Mouse (Mus musculus): ENCODE measurements around the gene Npat.
A peak's percentile ranks its signal among the peaks of the same experiment; 100 is the strongest.

Gene Npat

DNA sequence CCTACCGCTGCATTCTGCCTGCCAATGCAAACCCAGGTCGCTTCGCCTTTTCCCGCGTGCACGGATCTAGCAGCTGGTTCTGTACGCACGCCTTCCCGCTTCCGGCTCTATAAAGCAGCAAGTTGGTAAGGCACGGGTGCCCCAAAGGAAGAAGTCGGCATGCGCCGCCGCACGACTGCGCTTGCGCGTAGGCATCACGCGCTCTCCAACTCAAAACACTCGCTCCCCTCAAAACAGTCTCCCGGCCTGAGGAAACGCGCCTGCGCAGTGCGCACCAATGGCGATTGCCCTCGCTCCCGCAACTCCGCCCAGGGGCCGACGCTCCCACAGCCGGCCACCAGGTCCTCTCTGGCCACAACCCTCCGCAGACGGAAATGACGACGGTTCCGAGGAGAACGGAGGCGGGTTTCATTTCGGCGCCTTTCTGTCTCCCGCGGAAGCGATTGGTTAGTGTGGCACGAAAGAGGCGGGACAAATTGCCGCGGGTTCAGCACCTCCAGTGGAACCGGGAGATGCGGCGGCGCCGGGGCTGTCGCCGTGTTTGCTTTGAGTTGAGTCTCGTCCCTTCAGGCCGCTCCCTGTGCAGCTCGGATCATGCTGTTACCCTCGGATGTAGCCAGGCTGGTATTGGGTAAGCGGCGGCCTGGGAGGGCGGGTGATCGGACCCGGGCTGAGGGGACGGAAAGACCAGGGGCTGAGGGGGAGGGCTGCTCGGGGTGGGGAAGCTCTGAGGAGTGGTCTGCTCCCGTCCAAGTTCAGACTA lies at the start of gene Npat, which contains the start of gene Atm:
TSS of gene Npat (plus strand) at position 490 of the 763 bp plus-strand sequence.
TSS of gene Atm (minus strand) at position 183 of the 763 bp plus-strand sequence.
- peak; percentile 100 for DNase-seq

DNA sequence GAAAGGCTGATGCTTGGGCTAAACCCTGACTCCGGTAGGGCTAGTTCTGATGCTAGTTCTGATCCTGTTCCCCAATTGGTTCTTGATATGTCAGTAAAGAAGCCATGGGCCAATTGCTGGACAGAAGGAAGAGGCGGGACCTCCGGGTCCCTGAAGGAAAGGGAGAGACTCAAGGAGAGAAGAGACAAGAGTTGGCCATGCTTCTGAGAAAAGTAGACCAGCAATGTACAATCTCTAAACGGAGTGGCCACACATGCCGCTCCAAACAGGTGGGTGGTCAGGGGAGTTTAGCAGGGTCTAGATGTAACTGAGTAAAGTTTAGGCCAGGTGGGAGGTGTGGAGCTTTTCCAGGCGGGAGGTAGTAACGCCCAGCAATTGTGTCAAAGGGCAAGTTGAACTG lies 28.8 kb upstream of the Npat start:
- DNase-seq = no peak

DNA sequence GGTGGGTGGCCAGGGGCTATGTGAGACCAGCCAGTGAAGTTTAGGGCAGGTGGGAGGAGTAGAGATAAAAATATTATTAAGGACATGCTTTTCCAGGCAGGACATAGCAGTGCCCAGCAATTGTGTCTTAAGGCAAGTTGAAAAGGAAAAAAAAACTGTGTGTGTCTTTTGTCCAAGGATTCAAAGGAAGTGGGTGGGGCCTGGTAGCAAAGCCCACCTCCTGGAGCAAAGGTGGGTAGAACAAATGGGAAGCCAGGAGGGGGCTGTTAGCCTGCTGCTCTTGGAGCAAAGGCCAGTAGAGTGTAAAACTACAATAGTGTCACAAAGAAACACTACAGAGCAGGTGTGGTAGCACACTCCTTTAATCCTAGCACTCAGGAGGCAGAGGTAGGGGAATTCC lies 22.8 kb upstream of the Npat start:
- DNase-seq = no peak

DNA sequence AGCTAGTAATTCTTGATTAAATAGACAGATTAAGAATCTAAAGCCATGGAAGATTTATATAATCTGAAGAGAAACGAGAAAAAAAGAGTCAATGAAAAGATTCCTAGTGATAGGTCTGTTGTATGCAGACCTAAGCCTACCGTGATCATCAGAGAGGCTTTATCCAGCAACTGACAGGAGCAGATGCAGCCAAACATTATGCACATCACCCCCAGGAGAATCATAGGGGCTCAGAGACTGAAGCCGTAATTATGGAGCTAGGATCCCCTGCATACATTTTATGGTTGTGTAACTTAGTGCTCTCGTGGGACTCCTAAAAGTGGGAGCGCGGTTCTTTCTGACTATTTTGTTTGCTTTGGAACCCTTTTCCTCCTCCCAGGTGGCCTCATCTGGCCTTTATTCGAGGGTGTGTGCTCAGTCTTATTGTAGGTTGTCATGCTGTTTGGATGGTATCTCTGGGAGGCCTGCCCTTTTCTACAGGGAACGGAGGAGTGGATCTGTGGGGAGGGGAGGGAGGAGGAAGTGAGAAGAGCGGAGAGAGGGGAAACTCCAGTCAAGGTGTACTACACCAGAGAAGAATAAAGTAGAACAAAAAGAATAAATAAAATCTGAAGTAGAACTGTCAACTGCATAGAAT lies 19.4 kb upstream of the Npat start:
- DNase-seq = no peak

DNA sequence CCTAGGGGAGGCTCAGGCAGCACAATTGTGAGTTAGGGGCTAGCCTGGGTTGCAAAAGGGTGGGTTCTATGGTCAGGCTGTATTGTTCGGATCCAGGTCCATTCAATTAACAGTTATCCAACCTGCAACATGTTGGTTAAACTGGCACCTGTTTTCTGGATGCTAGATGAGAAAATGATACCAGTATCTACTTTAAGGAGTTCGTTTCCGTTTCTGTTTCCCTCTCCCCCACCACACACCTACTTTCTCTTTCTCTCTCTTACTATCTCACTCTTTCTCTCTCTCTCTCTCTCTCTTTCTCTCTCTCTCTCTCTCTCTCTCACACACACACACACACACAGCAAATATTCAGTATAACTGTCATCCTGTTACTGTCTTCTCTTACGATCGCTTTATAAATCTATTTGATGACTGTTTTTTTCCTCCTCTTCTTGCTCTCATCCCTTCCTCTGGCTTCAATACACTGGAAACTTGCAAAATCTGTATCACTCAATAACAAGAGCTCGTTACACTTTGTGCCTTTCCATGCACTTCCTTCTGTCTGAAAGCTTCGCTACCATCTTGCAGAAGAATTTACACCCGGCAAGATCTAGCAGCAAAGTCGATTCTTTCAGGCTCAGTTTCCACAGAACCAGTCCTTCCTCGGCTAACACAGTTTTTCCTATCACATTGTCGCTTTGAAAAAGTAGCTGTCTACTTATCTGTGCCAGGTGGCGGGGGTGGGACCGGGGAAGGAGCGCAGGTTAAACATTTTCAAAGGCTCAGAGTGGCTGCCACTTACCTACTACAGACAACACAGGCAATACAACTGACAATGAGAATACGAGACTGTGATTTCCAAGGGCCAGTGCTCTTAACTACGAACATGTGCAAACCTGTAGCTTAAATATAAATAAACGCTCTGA lies 1.2 kb upstream of the Npat start:
- peak in 1 of 2 experiments; percentile 12 for DNase-seq

DNA sequence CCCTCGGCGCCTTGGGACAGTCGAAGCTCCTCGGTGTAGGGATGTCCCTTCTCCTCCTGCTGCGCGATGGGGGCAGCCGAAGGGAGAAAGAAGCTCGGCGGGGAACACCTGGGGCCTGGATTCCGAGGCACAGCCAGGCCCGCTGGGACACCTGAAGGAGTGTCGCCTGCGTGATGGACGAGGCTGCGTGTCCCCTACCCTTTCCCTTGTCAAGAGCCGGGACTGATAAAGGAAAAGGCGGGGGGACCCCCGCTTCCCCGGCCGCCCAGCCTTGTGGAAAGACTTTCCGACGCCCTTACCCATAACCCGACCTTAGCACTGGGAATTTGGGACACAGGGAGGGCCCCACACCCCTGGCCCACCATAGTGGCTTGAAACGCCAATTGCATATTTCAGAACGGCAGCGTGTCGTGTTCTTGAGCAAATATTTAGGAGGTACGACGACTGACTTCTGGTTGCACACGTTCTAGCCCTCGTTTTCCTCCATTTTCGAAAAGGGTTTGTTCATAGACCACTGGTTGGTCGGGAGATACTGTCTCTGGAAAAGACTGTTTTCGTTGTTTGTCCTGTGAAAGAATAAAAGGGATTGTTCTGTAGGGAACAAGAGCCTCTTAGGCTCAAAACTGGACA lies 604 bp downstream of the Npat start:
- DNase-seq = peak in 1 of 2 experiments; percentile 29

DNA sequence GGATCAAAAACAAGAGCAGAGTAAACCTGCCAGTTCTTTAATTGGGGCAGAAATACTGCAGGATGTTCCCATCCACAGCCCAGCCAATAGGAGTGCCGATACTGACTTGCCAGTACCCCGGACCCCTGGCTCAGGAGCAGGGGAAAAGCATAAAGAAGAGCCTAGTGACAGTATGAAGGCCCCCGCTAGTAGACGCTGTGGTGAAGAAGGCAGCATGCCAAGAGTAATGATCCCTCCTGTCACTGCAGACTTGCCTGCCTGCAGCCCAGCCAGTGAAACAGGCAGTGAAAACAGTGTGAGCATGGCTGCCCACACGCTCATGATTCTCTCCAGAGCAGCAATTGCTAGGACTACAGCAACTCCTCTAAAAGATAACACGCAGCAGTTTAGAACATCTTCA lies 33.8 kb downstream of the Npat start:
- no peak for DNase-seq

DNA sequence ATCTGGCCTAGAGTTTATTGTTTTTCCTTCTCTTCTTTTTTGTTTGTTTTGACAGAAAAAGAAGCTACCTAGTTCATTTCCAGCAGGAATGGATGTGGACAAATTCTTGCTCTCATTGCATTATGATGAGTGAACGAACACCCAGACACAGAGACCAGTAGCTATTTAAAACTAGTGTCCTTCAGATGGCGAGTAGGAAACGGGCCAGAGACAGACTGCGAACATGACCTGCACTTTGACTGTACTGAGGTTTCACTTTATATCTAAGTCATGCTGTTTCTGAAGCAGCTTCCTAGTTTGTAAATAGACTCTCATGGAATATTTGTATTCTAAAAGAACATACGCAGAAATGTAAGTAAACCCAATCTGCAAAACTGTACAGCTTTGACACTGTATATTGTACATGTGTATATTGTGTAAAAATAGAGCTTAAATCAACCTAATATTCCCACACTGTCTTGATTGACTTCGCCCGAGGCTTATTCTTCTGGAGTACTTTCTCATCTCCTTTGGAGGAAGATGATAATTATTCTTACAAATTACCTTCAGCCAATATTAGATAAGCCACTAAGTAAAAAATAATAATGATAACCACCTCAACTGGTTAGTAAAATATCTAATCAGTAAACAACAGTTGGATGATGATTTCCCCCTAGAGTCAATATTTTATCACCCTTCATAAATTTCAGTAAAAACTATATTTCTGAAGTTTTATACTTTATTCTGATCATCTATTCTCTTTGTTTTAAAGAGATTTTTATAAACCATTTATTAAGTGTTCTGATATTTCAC lies 35.9 kb downstream of the Npat start:
- no peak for DNase-seq

DNA sequence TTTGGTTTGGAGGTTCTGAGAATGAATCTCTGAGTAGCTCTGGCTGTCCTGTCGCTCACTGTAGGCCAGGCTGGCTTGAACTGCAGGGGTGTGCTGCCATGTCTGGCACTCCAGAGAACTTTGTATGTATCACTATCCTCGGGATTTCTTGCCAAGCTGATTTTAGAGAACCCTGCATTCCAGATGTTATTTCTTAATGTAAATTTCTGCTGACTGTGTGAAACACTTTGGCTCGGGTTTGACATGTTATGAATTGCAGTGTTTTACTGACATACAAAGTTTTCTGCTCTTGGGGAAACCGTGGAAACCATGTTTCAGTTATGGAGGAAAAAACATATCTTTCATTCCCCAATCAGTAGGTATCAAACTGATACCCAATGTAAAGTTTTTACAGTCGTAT lies 38.9 kb downstream of the Npat start:
- DNase-seq = no peak

DNA sequence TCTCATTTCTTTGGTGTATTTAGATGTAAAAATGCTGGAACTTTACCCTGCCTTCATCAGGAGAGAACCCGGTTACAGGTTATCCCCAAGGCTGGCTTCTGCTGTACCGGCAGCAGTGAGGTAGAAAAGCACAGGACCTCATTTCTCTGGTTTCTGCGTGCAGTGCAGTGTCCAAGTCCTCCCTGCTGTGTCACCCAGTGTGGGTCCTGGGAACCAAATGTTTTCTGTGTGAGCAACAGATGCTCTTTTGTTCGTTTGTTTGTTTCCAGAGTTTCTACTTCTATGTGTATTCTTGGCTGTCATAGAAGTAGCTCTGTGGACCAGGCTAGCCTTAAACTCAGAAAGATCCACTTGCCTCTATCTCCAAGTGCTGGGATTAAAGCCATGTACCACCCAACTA lies 45.0 kb downstream of the Npat start:
- DNase-seq = no peak

DNA sequence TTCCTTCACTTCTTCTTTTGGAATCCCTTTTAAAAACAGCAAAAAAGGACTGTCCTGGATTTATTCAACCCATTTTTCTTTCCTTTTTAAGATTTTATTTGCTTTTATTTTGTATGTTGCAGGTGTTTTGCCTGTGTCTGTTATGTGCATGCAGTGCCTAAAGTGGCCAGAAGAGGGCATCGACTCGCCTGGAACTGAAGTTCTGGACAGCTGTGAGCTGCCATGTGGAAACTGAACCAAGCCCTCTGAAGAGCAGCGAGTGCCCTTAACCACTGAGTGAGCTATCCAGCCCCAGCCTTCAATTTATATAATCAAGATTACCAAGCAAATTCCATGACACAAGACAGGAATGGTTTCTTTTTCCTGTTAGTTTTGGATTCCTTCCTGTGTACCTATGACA lies 57.9 kb downstream of the Npat start:
- DNase-seq = peak; percentile 66 to 74

DNA sequence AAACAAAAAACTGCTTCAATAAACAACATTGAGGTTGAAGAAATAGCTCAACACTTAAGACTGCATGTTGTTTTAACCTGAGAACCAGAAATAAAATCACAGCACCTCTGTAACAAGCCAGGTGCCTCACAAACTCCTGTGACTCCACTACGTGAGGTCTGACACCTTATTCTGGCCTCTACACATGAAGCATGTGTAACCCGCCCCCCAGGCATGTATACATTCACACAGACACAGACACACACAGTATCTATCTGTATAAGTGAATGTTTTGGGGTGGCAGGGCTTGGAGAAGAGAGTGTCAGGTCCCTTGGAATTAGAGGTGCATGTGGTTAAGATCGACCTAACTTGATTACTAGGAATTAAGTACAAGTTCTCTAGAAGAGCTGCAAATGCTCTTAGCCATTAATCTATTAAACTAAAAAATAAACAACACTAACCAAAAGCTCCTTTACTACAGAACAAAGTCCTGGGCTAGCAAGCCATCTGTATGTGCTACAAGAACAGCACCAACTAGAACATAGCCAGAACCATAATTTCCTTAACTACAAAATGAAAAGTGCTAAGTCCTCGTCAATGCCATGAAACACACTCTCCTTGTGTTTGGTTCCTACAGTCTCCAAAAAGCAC lies 60.2 kb downstream of the Npat start:
- no peak for DNase-seq

DNA sequence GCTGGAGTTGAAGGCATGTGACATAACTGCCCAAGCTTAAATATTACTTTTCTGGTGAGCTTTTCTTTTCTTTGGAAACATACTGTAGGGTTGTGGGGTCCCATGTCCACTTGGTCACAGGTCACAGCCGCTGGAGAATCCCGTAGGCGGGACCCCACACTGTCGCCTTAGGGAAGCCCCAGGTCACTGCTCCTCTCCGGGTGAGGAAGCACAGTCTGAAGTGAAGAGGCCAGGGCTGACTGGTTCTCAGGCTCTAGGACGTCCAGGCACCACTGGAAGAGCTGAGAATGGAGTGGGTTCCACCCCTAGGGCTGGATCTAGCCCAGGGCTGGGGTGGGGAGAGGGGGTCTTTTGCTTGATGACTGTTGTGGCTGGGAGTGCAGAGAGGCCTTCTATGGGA lies 61.8 kb downstream of the Npat start:
- no peak for DNase-seq

DNA sequence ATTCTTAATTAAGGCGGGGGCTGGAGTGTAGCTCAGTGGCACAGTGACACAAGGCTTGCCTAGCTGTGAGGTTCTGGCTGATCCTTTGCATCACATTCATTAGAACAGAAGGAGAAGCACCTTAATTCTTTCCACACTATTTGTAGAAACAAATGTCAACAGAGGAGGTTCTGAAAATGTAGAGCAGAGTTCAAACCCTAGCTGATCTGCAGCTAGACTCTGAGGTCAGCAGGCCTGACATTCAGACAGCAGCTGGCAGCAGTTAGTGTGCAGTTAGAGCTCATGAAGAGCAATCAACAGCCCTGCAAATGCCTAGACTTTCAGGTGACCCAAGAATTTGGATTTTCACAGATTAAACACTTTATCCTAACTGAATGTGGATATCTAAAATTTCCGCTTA lies 64.7 kb downstream of the Npat start:
- no peak for DNase-seq

DNA sequence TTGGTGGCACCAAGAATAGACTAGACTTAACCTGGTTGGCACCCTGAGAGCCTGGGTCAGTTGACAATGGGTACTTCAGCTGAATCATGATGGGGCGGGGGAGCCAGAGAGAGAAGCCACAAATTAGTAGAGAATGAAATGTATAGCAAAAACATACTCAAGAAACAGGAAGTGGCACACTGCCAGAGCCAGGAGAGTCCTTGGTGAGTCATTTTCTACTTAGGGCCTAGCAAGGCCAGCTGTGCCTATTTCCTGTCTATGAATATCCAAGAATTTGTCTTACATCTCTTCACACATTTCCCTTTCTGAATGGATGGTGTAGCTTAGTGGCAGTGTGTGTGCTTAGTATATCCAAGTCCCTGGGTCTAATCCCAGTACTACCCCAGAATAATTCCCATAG lies 66.5 kb downstream of the Npat start:
- peak; percentile 21 to 54 for DNase-seq

DNA sequence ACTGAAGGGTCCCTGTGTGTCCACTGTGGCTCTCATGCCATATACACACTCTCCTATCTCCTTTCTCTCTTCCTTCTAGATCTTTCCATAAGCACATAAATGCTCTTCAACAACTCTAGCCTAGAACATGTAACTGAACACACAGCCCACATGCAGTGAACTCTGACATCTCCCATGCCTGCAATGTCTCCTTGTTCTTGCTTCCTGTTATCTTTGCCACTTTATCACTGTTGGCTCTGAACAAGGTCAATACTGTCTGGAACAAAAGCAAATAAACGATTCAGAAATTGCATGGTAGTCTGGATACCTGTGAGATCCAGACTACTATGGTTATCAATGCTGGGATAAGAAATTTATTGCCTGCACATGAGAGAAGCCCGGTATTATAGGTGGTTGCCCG lies 67.0 kb downstream of the Npat start:
- DNase-seq = no peak

DNA sequence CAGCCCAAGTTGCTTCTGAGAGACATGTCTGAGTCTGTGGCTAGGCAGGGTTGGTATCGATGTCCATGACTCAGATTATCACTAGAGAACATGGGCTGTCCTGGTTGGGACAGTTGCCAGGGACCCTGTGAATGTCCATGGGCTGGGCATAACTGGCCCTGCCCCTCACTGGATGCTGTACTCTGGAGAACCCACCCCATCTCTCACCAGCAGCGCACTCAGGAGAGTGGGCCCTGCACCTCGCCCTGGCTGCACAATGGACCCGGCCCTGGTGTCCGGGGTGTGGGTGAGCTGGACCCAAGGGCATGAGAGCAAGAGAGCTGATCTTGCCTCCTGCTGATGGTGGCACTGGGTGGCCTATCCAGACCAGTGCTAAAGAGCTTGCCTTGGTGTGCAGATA lies 68.1 kb downstream of the Npat start:
- no peak for DNase-seq

DNA sequence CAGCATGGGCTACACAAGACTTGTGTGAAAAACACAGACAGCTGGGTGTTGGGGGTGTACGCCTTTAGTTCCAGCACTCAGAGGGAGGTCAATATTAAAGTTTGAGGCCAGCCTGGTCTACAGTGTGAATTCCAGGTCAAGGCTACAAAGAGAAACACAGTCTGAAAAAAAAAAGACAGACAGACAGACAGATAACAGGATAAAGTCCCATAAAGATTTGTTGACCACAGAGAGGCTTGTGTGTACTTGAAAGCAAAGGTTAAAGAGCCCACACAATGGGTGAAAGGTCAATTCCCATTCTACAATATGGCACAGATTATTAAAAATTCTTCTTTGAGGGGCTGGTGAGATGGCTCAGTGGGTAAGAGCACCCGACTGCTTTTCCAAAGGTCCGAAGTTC lies 70.3 kb downstream of the Npat start:
- DNase-seq = no peak

DNA sequence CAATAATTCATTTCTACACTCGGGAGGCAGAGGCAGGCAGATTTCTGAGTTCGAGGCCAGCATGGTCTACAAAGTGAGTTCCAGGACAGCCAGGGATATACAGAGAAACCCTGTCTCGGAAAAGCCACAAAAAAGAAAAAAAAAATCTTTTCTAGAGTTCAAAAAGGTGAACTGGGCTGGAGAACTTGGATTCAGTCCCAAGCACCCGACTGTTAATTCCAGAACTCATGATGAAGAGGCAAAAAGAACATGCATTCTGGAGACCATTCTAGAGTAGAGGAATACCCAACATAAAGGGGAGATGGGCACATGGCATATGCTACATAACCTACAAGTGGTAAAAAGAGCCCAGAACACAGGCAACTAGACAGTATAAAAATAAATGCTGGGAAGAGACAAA lies 71.0 kb downstream of the Npat start:
- no peak for DNase-seq

DNA sequence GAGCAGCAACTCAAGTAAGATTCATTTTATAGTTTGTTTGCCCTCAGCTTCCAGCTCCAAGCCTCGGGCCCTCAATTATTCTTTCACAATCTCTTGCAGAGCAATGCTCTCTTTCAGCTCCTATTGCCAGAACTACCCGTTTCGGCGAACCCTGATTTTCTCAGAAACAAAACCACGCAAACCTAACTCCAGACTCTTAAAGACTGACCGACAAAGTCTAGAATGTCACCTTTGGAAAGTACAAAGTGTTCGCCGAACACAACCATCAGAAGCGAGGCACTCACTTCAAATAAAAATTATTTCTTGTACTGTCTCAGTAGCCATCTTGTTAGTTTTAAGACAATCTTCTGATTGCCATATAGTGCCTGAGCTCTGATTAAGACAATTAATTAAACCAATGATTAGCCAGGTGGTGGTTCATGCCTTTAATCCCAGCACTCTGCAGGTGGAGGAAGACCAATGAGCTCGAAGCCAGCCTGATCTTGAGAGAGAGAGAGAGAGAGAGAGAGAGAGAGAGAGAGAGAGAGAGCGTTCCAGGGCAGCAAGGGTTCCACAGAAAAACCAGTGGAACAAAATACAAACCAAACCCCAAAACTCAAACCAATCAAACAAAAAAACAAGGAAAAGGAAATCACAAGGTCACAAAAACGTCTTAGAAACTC lies 72.6 kb downstream of the Npat start:
- DNase-seq = peak in 1 of 2 experiments; percentile 17

Measured in lung, adult 18-20 months (tissue).